Mouse (Mus musculus): ENCODE data around the gene Rilpl1. TPM values are rescaled to one million over a fixed set of nuclear protein-coding genes. Genes with fewer than 3 reads are reported as not detected.

The Rilpl1 gene
- polyA plus RNA-seq, 1 experiment from 2014 or later, result 1.6 TPM

DNA sequence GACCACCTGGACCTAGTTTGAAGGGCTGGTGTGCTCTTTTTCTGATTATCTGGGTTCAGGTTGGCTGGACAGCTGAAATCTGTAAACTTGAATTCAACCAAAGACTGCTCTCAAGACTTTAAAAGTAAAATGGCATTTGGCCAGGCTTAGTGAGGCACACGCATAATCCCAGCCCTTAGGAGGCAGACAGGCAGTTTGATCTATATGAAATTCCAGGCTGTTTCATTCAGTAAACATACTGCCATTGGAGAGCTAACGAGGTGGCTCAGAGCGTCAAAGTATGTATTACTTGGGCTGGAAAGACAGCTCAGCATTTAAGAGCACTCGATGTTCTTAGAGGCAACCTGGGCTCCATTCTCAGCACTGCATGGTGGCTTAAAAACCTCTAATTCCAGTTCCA, 39.5 kb downstream of the Rilpl1 start:
- 0 out of 2 replicates have a peak, but pooled peaks cover 2% of the 10 kb centered on the region for H3K36me3 ChIP-seq (ENCODE audit: control insufficient read depth, insufficient read depth)
- H3K27me3 ChIP-seq (ENCODE audit: control insufficient read depth, insufficient read depth, low read depth, low read length), result no peaks in the 10 kb centered on the region
- peaks cover 3% of the 10 kb centered on the region for H3K4me1 ChIP-seq (ENCODE audit: control insufficient read depth, low read depth, low read length)
- H3K4me2 ChIP-seq (ENCODE audit: low read depth, low read length), result no peak overlapping the region
- 86% methylated on average over 4 of the region's 4 CpGs for WGBS (ENCODE audit: insufficient replicate concordance)
- H3K4me3 ChIP-seq (ENCODE audit: low read depth, low read length), result no peak overlapping the region
- no peak overlapping the region for H3K9ac ChIP-seq (ENCODE audit: low read depth, low read length)
- ATAC-seq (ENCODE audit: low read depth), result no peak
- H3K27ac ChIP-seq (ENCODE audit: low read length), result no peak overlapping the region
- no peaks in the 10 kb centered on the region for H3K9me3 ChIP-seq (replicated peaks; ENCODE audit: control insufficient read depth, low read length)

DNA sequence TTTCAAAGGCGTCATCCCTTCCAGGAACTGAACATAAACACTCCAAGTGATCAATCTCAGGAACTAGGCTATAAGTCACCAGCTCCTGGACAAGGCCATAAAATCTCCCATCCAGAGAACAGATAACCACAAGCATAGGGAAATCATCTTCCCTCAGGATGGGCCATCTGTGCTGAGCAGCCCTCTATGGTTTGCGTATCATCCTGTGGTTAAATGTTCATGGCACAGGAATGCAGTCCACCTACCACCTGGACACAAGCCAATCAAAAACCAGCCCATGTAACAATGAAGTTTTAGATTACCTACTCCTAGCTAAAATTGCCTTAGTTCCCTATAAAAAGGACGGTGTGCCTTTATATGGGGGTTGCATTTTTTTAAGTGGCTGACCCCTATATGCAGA, 42.3 kb downstream of the Rilpl1 start:
- 0 out of 2 replicates have a peak, but pooled peaks cover 2% of the 10 kb centered on the region for H3K36me3 ChIP-seq (ENCODE audit: control insufficient read depth, insufficient read depth)
- no peaks in the 10 kb centered on the region for H3K27me3 ChIP-seq (ENCODE audit: control insufficient read depth, insufficient read depth, low read depth, low read length)
- no peak overlapping the region for H3K27ac ChIP-seq (ENCODE audit: low read length)
- no peak overlapping the region for H3K9ac ChIP-seq (ENCODE audit: low read depth, low read length)
- 79% methylated on average over 3 of the region's 3 CpGs for WGBS (ENCODE audit: insufficient replicate concordance)
- H3K4me1 ChIP-seq (ENCODE audit: control insufficient read depth, low read depth, low read length), result peaks cover 4% of the 10 kb centered on the region; the same call in 1 of the 2 replicates
- no peak overlapping the region for H3K4me3 ChIP-seq (ENCODE audit: low read depth, low read length)
- ATAC-seq (ENCODE audit: low read depth), result no peak
- H3K9me3 ChIP-seq (replicated peaks; ENCODE audit: control insufficient read depth, low read length), result no peaks in the 10 kb centered on the region
- H3K4me2 ChIP-seq (ENCODE audit: low read depth, low read length), result no peak overlapping the region

DNA sequence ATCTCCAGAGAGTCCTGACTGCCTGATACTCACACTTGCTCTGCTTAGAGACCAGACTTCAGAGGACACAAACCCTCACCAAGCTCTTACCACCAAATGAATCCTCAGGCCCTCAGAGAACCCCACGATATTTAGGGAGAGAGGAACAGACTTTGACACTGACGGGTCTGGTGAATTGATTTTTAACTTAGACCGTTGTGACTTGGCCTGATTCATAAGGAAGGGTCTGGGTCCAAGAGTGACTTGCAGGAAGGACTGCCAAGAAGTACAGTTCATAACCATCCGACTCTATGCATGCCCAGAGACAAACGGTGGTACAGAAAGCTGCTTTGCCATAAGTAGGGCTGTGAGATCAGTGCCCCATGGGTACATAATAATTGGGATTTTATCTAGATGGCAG, 45.5 kb downstream of the Rilpl1 start:
- H3K36me3 ChIP-seq (ENCODE audit: control insufficient read depth, insufficient read depth), result no peaks in the 10 kb centered on the region

DNA sequence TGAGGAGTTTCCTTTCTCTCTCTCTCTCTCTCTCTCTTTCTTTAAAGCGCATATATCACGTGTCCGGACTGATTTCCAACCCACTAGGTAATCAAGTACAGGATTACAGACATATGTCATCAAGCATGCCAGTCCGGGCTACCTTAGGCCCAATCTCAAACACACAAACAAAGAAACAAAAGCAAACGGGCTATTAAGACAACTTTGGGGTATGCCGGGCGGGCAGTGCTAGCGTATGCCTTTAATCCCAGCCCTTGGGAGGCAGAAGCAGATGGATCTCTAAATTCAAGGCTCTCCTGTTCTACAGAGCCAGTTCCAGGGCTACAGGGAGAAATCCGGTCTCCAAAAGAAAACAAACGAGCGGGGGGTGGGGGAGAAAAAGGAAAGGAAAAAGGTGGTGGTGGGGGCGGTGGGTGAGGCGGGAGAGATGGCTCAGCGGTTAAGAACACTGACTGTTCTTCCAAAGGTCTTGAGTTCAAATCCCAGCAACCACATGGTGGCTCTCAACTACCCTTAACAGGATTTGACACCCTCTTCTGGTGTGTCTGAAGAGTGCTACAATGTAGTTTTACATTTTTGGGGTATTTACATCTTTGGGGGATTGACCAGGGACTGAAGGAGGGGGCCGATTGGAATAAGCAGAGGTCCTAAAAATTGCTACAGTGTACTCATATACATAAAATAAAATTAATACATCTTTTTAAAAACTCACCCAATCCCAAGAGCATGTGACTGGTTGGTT, 47.4 kb downstream of the Rilpl1 start:
- H3K27ac ChIP-seq (ENCODE audit: low read length), result peak overlapping the region; percentile 98
- no peaks in the 10 kb centered on the region for H3K27me3 ChIP-seq (ENCODE audit: control insufficient read depth, insufficient read depth, low read depth, low read length)
- 7% methylated on average over 15 of the region's 15 CpGs for WGBS (ENCODE audit: insufficient replicate concordance)
- H3K9ac ChIP-seq (ENCODE audit: low read depth, low read length), result peak overlapping the region; percentile 84
- ATAC-seq (ENCODE audit: low read depth), result peak; percentile 14
- no peaks in the 10 kb centered on the region for H3K9me3 ChIP-seq (replicated peaks; ENCODE audit: control insufficient read depth, low read length)
- peaks cover 5% of the 10 kb centered on the region; the same call in 1 of the 2 replicates for H3K4me1 ChIP-seq (ENCODE audit: control insufficient read depth, low read depth, low read length)
- H3K36me3 ChIP-seq (ENCODE audit: control insufficient read depth, insufficient read depth), result no peaks in the 10 kb centered on the region
- peak overlapping the region; percentile 78 for H3K4me2 ChIP-seq (ENCODE audit: low read depth, low read length)
- peak overlapping the region; percentile 79 for H3K4me3 ChIP-seq (ENCODE audit: low read depth, low read length)

More for the DNA sequence above, 45.5 kb downstream of the Rilpl1 start:
- Histone ChIP-seq H3K4me1 (ENCODE audit: control insufficient read depth, low read depth, low read length) (peaks cover 4% of the 10 kb centered on the region; the same call in 1 of the 2 replicates), H3K27ac (ENCODE audit: low read length) (no peak overlapping the region), H3K9me3 (replicated peaks; ENCODE audit: control insufficient read depth, low read length) (no peaks in the 10 kb centered on the region), H3K9ac (ENCODE audit: low read depth, low read length) (no peak overlapping the region), H3K4me3 (ENCODE audit: low read depth, low read length) (no peak overlapping the region), H3K4me2 (ENCODE audit: low read depth, low read length) (no peak overlapping the region), H3K27me3 (ENCODE audit: control insufficient read depth, insufficient read depth, low read depth, low read length) (no peaks in the 10 kb centered on the region)
- no peak for ATAC-seq (ENCODE audit: low read depth)
- WGBS (ENCODE audit: insufficient replicate concordance), result 76% methylated on average over 5 of the region's 5 CpGs

DNA sequence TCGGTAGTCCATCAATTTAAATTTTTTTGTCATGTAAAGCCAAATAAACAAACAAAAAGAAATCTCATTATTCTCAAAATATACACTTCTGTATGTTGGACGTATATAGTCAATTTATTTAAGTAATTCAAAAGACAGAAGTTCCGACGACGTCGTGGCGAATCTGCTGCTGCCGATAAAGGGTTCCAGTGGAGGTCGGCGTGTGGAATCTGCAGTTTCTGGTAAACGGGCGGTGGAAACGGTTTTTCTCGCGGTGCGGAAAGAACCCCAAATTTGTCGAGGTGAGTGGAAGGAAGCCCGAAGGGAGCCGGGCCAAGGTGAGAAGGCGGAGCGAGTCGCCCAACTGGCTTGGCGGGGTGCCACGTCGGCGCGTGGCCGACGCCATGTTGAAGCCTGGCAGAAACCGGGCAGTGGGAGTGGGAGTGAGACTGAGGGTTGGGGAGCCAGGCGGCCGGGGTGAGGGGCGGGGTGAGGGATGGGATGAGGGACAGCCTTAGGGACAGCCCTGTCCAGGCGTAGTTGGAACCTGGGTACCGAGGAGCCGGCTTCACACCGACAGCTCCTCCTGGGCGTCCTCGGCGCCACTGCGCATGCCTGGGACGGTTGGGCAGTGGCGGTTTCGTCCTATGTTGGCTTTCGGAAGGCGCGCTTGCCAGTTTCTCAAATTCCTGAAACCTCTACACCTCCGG, 48.1 kb downstream of the Rilpl1 start, which contains the start of gene Snrnp35:
Gene Snrnp35 (plus strand): TSS at position 169 of the 689 bp plus-strand sequence.
- WGBS (ENCODE audit: insufficient replicate concordance), result under 1% methylated on average over 48 of the region's 48 CpGs

GRCm38 (mm10) chr5:124482436-124482965, 48.7 kb downstream of the Rilpl1 start:
- Histone ChIP-seq H3K27me3 (ENCODE audit: control insufficient read depth, insufficient read depth, low read depth, low read length) (no peaks in the 10 kb centered on the region), H3K4me2 (ENCODE audit: low read depth, low read length) (peak overlapping the region; percentile 78), H3K27ac (ENCODE audit: low read length) (peak overlapping the region; percentile 98), H3K9ac (ENCODE audit: low read depth, low read length) (peak overlapping the region; percentile 84), H3K4me1 (ENCODE audit: control insufficient read depth, low read depth, low read length) (peaks cover 17% of the 10 kb centered on the region), H3K9me3 (replicated peaks; ENCODE audit: control insufficient read depth, low read length) (no peaks in the 10 kb centered on the region), H3K4me3 (ENCODE audit: low read depth, low read length) (peak overlapping the region; percentile 79), H3K36me3 (ENCODE audit: control insufficient read depth, insufficient read depth) (no peaks in the 10 kb centered on the region)
- WGBS (ENCODE audit: insufficient replicate concordance), result 7% methylated on average over 13 of the region's 13 CpGs
- no peak for ATAC-seq (ENCODE audit: low read depth)

More for the DNA sequence above, 48.1 kb downstream of the Rilpl1 start, which contains the start of gene Snrnp35:
- Histone ChIP-seq H3K9me3 (replicated peaks; ENCODE audit: control insufficient read depth, low read length) (no peaks in the 10 kb centered on the region), H3K4me1 (ENCODE audit: control insufficient read depth, low read depth, low read length) (peaks cover 10% of the 10 kb centered on the region), H3K9ac (ENCODE audit: low read depth, low read length) (peak within 1 kb of the TSS; percentile 84), H3K27ac (ENCODE audit: low read length) (peak within 1 kb of the TSS; percentile 98), H3K36me3 (ENCODE audit: control insufficient read depth, insufficient read depth) (no peaks in the 10 kb centered on the region), H3K27me3 (ENCODE audit: control insufficient read depth, insufficient read depth, low read depth, low read length) (no peaks in the 10 kb centered on the region), H3K4me3 (ENCODE audit: low read depth, low read length) (peak within 1 kb of the TSS; percentile 79), H3K4me2 (ENCODE audit: low read depth, low read length) (peak within 1 kb of the TSS; percentile 78)
- peak; percentile 90 for ATAC-seq (ENCODE audit: low read depth)

- no peak overlapping the region for H3K9ac ChIP-seq (ENCODE audit: low read depth, low read length)
- no peak overlapping the region for H3K4me3 ChIP-seq (ENCODE audit: low read depth, low read length)
- peaks cover 21% of the 10 kb centered on the region for H3K4me1 ChIP-seq (ENCODE audit: control insufficient read depth, low read depth, low read length)
- no peak for ATAC-seq (ENCODE audit: low read depth)
- H3K27ac ChIP-seq (ENCODE audit: low read length), result no peak overlapping the region
- 80% methylated on average over 4 of the region's 4 CpGs for WGBS (ENCODE audit: insufficient replicate concordance)
- H3K27me3 ChIP-seq (ENCODE audit: control insufficient read depth, insufficient read depth, low read depth, low read length), result no peaks in the 10 kb centered on the region
- H3K36me3 ChIP-seq (ENCODE audit: control insufficient read depth, insufficient read depth), result no peaks in the 10 kb centered on the region
- no peaks in the 10 kb centered on the region for H3K9me3 ChIP-seq (replicated peaks; ENCODE audit: control insufficient read depth, low read length)
- no peak overlapping the region for H3K4me2 ChIP-seq (ENCODE audit: low read depth, low read length)
Measured at GRCm38 (mm10) chr5:124481714-124482113, 49.5 kb downstream of the Rilpl1 start.

- no peaks in the 10 kb centered on the region for H3K9me3 ChIP-seq (replicated peaks; ENCODE audit: control insufficient read depth, low read length)
- H3K4me3 ChIP-seq (ENCODE audit: low read depth, low read length), result no peak overlapping the region
- H3K9ac ChIP-seq (ENCODE audit: low read depth, low read length), result no peak overlapping the region
- ATAC-seq (ENCODE audit: low read depth), result no peak
- H3K36me3 ChIP-seq (ENCODE audit: control insufficient read depth, insufficient read depth), result no peaks in the 10 kb centered on the region
- no peak overlapping the region for H3K4me2 ChIP-seq (ENCODE audit: low read depth, low read length)
- H3K27me3 ChIP-seq (ENCODE audit: control insufficient read depth, insufficient read depth, low read depth, low read length), result no peaks in the 10 kb centered on the region
- H3K27ac ChIP-seq (ENCODE audit: low read length), result no peak overlapping the region; the same call in 1 of the 2 replicates
- 64% methylated on average over 4 of the region's 4 CpGs for WGBS (ENCODE audit: insufficient replicate concordance)
- H3K4me1 ChIP-seq (ENCODE audit: control insufficient read depth, low read depth, low read length), result peaks cover 25% of the 10 kb centered on the region
Measured at GRCm38 (mm10) chr5:124480119-124480518, 51.1 kb downstream of the Rilpl1 start.

All from liver, embryonic 16.5 days (tissue).